Comparison of ENCODE assay signal across 8 mouse cellular contexts in the genomic region with DNA sequence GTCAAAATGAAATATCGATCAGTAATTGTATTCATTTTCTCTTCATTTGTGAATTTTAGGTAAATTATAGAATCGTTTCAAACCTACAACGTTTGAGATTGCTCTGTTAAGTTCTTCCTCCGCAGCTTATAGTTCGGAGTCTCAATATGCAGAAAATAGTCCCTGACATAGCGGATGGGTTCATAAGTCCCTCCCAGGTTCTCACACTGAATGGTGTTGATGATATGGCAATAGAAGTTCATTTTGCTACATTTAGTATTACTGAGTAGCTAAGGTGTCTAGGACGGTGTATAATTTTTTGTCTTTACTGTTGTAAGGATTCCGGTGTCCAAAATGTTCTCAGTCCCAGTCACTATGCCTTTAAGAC. TPM values are rescaled to one million over a fixed set of nuclear protein-coding genes. Genes with fewer than 3 reads are reported as not detected.
A peak's percentile ranks its signal among the peaks of the same experiment; 100 is the strongest.
DNase-seq lines count a peak whose midpoint lies in the region; ATAC-seq and TF ChIP-seq lines count a peak whose summit lies in the region.

No protein-coding gene starts in this region.

- peak; percentile 43 for DNase-seq in layer of hippocampus, adult 9-10 months (ENCODE audit: low spot score)
- no peak for DNase-seq in layer of hippocampus, adult 11-12 months (ENCODE audit: low spot score)
- DNase-seq in embryo, embryonic 11.5 days (ENCODE audit: low read depth, low spot score): peak; percentile 1
- DNase-seq in midbrain, postnatal 0 days (ENCODE audit: low spot score): no peak
- no peak for DNase-seq in layer of hippocampus, postnatal 25 days (ENCODE audit: extremely low spot score in 1 of 2, low spot score in 1 of 2)
- no peak for DNase-seq in adrenal gland, postnatal 25 days
- no peak for DNase-seq in retina, postnatal 1 day

- peak overlapping the region; percentile 47 for H3K9ac ChIP-seq in hindbrain, embryonic 15.5 days
- peak overlapping the region; percentile 54; the same call in 1 of the 2 replicates for H3K9ac ChIP-seq in midbrain, postnatal 0 days (replicated peaks; ENCODE audit: low read length, poor library complexity, severe bottlenecking)

- peaks cover 3% of the 10 kb centered on the region; the same call in 1 of the 2 replicates for H3K4me1 ChIP-seq in hindbrain, embryonic 15.5 days (replicated peaks)
- no peaks in the 10 kb centered on the region for H3K4me1 ChIP-seq in midbrain, postnatal 0 days (ENCODE audit: insufficient read depth, low read length)

- H3K27me3 ChIP-seq in hindbrain, embryonic 15.5 days: no peaks in the 10 kb centered on the region
- H3K27me3 ChIP-seq in midbrain, postnatal 0 days (ENCODE audit: insufficient read depth, low read length): no peaks in the 10 kb centered on the region

- H3K9me3 ChIP-seq in hindbrain, embryonic 15.5 days: no peaks in the 10 kb centered on the region
- H3K9me3 ChIP-seq in midbrain, postnatal 0 days (ENCODE audit: low read length): no peaks in the 10 kb centered on the region

- TF ChIP-seq CTCF in midbrain, postnatal 0 days (IDR thresholded peaks at IDR 0.05): no peak

- H3K36me3 ChIP-seq in hindbrain, embryonic 15.5 days: no peaks in the 10 kb centered on the region
- no peaks in the 10 kb centered on the region for H3K36me3 ChIP-seq in midbrain, postnatal 0 days (ENCODE audit: insufficient read depth, low read length)

- WGBS in hindbrain, embryonic 15.5 days: 29% methylated on average over 8 of the region's 8 CpGs
- 31% methylated on average over 8 of the region's 8 CpGs for WGBS in midbrain, postnatal 0 days

- H3K4me3 ChIP-seq in hindbrain, embryonic 15.5 days: peak overlapping the region; percentile 70
- peak overlapping the region; percentile 65 for H3K4me3 ChIP-seq in midbrain, postnatal 0 days (ENCODE audit: low read depth, low read length)

- H3K27ac ChIP-seq in hindbrain, embryonic 15.5 days (replicated peaks): peak overlapping the region; percentile 94
- peak overlapping the region; percentile 95 for H3K27ac ChIP-seq in midbrain, postnatal 0 days (ENCODE audit: low read depth, low read length)

- no peak for ATAC-seq in hindbrain, embryonic 15.5 days (ENCODE audit: low FRiP score, low read depth)
- ATAC-seq in midbrain, postnatal 0 days (ENCODE audit: low FRiP score): peak; percentile 0; the same call in 1 of the 2 replicates

- peak overlapping the region; percentile 51 for H3K4me2 ChIP-seq in hindbrain, embryonic 15.5 days
- H3K4me2 ChIP-seq in midbrain, postnatal 0 days (ENCODE audit: low read depth, low read length, poor library complexity, severe bottlenecking): peak overlapping the region; percentile 38

RNA-seq across cellular contexts. Expression of a gene that starts 1.1 kb away (rescaled TPM):
- 31.1 and 35.5 TPM in 2 replicates for polyA plus RNA-seq in hindbrain, embryonic 15.5 days (2015; fragmentation: Nextera tagmentation; extraction: Ambion mirVana)
- 289 and 395 TPM in 2 replicates for total RNA-seq in midbrain, postnatal 0 days (2014; rRNA removed)
- polyA plus RNA-seq in midbrain, postnatal 0 days (2015; fragmentation: Nextera tagmentation; extraction: Ambion mirVana): 22.6 and 28.4 TPM in 2 replicates
- 100 to 1,000 TPM; 226 to 231 TPM for total RNA-seq in layer of hippocampus, postnatal 25 days (2021)
- total RNA-seq in adrenal gland, postnatal 25 days (2021): 186 and 209 TPM in 2 replicates

Comparison
In these comparisons a context has a peak if more than half of its experiments do, and no peak if none do; other contexts are left out.
1. DNase-seq: peak in layer of hippocampus, adult 9-10 months (single experiment) and embryo, embryonic 11.5 days (single experiment); none in layer of hippocampus, adult 11-12 months (single experiment), midbrain, postnatal 0 days (single experiment), layer of hippocampus, postnatal 25 days (0 of 2), adrenal gland, postnatal 25 days (single experiment) and retina, postnatal 1 day (single experiment).